Mouse (Mus musculus) kidney, postnatal 36 days (tissue): ENCODE measurements around the gene Clp1.

Experiments used
- DNase-seq, 2 experiments: peaks; one replicate each; pipeline ENCODE4 v3.0.0; 2021 to 2022; ENCODE audit warnings: mixed read lengths in 2 of 2

Gene Clp1

GRCm38 (mm10) chr2:84727172-84727858 is at the start of gene Clp1:
Clp1 (minus strand) TSS chr2:84727350.
- peak; percentile 98 to 99 for DNase-seq

GRCm38 (mm10) chr2:84775665-84776064 is 48.5 kb upstream of the Clp1 start:
- no peak for DNase-seq

GRCm38 (mm10) chr2:84775241-84775640 is 48.1 kb upstream of the Clp1 start, which contains the start of gene Serping1:
Serping1 (minus strand) TSS chr2:84775444.
- DNase-seq = no peak

- DNase-seq = peak; percentile 60 to 67
Measured at GRCm38 (mm10) chr2:84774751-84775150, 47.6 kb upstream of the Clp1 start.

GRCm38 (mm10) chr2:84773195-84773594 is 46.0 kb upstream of the Clp1 start:
- DNase-seq = no peak

GRCm38 (mm10) chr2:84772454-84772853 is 45.3 kb upstream of the Clp1 start:
- DNase-seq = no peak

- DNase-seq = no peak
Measured at GRCm38 (mm10) chr2:84770501-84770900, 43.4 kb upstream of the Clp1 start.

GRCm38 (mm10) chr2:84762818-84763217 is 35.7 kb upstream of the Clp1 start:
- DNase-seq = no peak

- no peak for DNase-seq
Measured at GRCm38 (mm10) chr2:84762295-84762694, 35.1 kb upstream of the Clp1 start.

GRCm38 (mm10) chr2:84761840-84762239 is 34.7 kb upstream of the Clp1 start:
- no peak for DNase-seq

GRCm38 (mm10) chr2:84761309-84761708 is 34.2 kb upstream of the Clp1 start:
- DNase-seq = no peak

GRCm38 (mm10) chr2:84760777-84761176 is 33.6 kb upstream of the Clp1 start:
- DNase-seq = no peak

GRCm38 (mm10) chr2:84758542-84759127 is 31.5 kb upstream of the Clp1 start:
- peak; percentile 71 to 78 for DNase-seq

GRCm38 (mm10) chr2:84757026-84757682 is 30.0 kb upstream of the Clp1 start:
- DNase-seq = no peak

GRCm38 (mm10) chr2:84756245-84756644 is 29.1 kb upstream of the Clp1 start:
- peak; percentile 62 to 81 for DNase-seq

- DNase-seq = no peak
Measured at GRCm38 (mm10) chr2:84750115-84750514, 23.0 kb upstream of the Clp1 start.

- peak in 1 of 2 experiments; percentile 34 for DNase-seq
Measured at GRCm38 (mm10) chr2:84744126-84744525, 17.0 kb upstream of the Clp1 start.

- peak; percentile 82 to 86 for DNase-seq
Measured at GRCm38 (mm10) chr2:84743561-84743960, 16.4 kb upstream of the Clp1 start, which contains the start of gene Gm19426. Gm19426 (minus strand) TSS chr2:84743655.

- peak in 1 of 2 experiments; percentile 42 for DNase-seq
Measured at GRCm38 (mm10) chr2:84742451-84743283, 15.5 kb upstream of the Clp1 start.

- no peak for DNase-seq
Measured at GRCm38 (mm10) chr2:84741841-84742450, 14.8 kb upstream of the Clp1 start.

- peak in 1 of 2 experiments; percentile 61 for DNase-seq
Measured at GRCm38 (mm10) chr2:84740608-84741333, 13.6 kb upstream of the Clp1 start.
